Mouse (Mus musculus) spleen, postnatal 14 days (tissue): Measurements from ENCODE around the gene Hyal6.

Experiments used
- DNase-seq, 2 experiments: peaks; one replicate each; pipeline ENCODE4 v3.0.0; 2021 to 2022; ENCODE audit warnings: low spot score in 2 of 2

Gene Hyal6

GRCm38 (mm10) chr6:24732945-24733344, at the start of gene Hyal6:
Gene Hyal6 (plus strand): TSS chr6:24733245.
- DNase-seq: no peak

- no peak for DNase-seq
These were observed 45.2 kb upstream of the Hyal6 start for GRCm38 (mm10) chr6:24687871-24688270.

DNA sequence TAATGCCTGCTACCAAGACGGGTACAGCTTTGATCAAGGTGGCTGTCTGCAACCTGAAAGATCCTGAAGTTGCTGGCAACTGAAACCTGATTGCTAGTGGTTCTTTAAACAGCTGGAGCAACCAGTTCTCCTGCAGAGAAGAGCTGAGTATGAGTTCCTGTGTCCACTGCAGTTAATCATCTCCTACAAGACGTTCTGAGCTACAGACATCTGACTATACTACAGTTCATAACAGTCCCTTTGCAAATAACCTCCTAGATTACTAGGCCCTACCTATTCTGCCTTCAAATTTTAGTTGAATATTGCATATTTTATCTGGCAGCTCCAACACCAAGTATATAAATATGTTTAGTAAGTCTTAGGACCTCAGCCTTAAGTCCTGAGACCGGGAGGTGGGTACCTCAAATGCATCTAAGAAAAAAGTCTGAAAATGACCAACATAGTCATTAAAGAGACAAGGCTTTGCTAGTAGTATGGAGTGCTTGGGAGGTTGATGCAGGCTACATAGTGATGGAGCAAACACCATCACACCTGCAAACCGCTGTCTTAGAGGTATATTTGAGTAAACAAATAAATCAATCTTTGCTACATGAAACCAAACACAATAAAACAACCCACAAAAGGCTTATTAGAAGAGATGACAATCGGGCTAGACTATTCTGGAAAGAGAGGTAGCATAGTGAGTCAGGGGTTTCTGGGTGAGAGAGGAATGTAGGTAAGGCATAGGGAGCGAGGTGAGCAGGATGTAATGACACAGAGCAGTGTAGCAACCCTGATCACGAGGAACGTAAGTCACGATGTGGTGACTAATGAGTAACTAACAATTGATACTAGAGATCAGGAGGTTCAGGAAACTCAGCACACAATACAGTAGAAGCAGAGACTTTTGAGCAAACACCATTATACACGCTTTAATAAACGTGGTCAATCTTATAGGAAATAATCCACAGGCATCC, 38.3 kb upstream of the Hyal6 start:
- no peak for DNase-seq

- DNase-seq: no peak
These were observed 36.9 kb upstream of the Hyal6 start for GRCm38 (mm10) chr6:24696117-24696516.

- no peak for DNase-seq
These were observed 35.8 kb upstream of the Hyal6 start for GRCm38 (mm10) chr6:24697216-24697615.

- DNase-seq: no peak
These were observed 26.0 kb upstream of the Hyal6 start for GRCm38 (mm10) chr6:24707090-24707489.

DNA sequence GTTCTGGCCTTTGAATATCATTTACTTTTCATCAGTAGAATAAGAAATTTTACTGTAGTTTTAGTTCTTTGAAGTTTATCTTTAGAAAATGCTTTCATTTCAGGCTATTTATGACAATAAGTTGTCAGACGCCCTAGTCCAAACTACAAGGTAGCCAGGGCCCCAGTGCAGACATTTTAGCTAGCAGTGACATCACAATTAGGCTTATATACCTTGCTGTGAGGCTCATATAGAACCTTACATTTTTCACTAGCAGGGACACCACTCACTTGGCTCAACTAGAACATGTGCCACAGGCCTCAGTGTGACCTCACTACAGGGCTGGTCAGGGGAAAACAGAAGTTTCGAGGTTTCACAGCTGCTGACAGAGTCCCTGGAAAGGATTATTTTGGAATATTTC, 25.5 kb upstream of the Hyal6 start:
- DNase-seq: no peak

DNA sequence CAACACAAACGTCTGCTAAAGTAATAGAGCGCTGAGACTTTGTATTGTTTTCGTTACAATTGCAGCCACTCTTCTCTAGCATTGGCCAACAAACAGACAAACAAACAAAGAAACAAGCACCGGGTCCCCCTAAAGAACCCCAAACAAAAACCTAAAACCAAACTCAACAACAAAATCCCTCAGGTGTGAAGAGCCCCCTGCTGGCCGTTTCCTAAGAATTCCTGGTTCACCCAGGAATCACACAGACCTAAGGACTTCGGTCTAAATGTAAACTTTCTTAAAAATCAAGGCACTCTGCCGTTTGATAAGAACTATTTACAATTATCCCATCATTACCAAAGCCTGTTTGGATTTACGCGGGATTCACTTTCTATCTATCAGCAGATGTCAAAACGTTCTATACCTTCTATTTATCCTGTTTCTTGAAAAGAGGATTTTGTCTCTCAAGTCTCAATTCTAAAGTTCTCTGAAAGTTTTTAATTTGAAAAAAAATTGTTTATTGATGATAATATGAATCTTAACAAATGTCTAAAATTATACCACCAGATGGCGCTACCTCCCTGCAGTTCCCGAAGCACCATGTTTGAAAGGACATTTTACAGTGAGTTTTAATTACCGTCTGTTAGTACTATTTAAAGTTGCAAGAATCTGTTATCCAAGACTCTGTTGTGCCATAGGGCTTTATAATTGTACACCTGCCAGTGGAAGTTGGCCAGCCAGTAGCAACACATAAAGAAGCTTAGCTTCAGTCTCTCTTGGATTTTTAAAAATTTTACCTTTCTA, 11.5 kb upstream of the Hyal6 start:
- DNase-seq: no peak

GRCm38 (mm10) chr6:24728130-24728529, 4.9 kb upstream of the Hyal6 start:
- DNase-seq: no peak

- no peak for DNase-seq
These were observed 1.5 kb downstream of the Hyal6 start for GRCm38 (mm10) chr6:24734565-24734964.

DNA sequence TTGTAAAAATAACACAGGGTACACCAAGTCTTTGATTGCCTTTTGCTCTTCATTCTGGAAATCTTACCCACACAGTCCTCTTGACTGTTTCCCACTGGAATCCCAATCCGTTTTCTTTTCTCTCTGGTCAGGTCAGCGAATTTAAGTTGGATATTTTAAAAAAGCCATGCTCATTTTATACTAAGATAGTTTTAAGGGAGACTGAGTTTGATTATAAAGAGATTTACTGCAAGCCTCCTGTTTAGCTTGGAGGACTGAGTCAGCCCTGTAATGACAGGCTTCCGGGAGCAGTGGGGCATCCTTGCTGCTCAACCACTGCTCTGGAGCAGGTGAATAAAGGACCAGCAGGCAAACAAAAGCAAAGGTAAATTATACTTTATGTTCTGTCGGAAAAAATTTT, 15.0 kb downstream of the Hyal6 start, which contains the start of gene Hyal4:
Gene Hyal4 (plus strand): TSS at position 301 of the 400 bp plus-strand sequence.
- DNase-seq: no peak

DNA sequence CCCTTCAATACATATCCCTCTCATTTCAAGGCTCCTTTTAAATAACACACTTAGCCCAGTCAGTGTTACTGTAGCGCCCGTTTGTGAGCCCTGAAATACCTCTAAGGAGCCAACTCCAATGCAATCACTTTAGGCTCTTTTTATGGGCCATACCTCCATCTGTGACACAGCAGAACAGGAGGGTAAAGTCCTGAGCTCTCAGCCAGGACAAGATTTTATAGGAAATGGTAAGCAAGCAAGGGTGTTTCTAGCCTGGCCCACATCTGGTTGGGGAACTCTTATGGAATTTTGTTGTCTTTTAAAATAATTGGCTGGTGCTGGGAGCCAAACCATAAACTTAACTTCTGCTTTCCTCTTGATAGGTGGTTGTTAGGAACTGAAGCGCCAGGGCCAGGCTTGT, 26.2 kb downstream of the Hyal6 start:
- DNase-seq: no peak

DNA sequence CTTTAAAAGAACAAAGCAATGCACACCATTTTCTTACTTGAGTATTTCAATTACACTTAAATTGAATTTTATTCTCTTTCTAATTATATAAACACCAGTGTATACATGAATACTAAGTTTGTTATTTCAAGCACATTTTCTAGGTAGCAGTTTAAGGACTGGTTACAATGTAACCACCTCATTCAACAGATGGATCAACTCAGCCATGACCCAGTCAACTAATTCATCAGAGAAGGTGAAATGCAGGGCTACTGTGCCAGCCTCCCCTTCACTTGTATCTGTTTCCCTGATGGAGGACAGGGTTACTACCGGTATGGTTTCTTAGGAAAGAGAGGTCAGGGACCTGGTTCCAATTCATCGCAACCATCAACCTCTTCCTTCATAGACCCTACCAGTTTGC, 33.2 kb downstream of the Hyal6 start:
- no peak for DNase-seq

DNA sequence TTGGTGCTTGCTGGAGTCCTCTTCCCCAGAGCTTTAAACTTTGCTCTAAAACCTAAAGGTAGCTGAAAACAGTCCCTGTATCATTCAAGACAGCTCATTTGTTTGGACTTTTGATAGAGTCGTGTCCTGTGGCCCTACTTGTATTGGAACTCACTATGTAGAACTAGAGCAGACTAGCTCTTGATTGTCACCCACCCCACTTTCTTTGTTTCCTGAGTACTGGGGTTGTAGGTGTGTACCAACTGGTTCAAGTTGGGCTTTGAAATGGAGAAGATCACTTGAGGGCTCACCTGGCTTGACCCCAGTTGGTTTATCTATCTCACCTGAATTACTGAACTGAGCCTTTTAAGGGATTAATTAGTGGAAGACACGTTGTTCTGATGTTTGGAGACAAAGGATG, 46.1 kb downstream of the Hyal6 start:
- DNase-seq: no peak

- DNase-seq: no peak
These were observed 57.8 kb downstream of the Hyal6 start, which contains the start of gene Spam1 for GRCm38 (mm10) chr6:24790888-24791287. Gene Spam1 (plus strand): TSS chr6:24791188.
